Mouse (Mus musculus) cerebellum, adult 2 months (tissue): ENCODE results near the gene Arf5.

Experiments used
- CTCF ChIP-seq: fragments of 200-500 bp; IDR thresholded peaks from 2 replicates; pipeline ENCODE4 v1.5.1; 2011; ENCODE audit warnings: low read depth, mild to moderate bottlenecking, control low read depth, low read length, moderate library complexity, borderline replicate concordance; ENCODE audit not compliant: insufficient read depth
- POLR2A ChIP-seq: fragments of 200-500 bp; IDR thresholded peaks from 2 replicates; pipeline ENCODE4 v1.6.1; 2011; ENCODE audit warnings: low read length, control low read depth, borderline replicate concordance; ENCODE audit not compliant: insufficient read depth

DNA sequence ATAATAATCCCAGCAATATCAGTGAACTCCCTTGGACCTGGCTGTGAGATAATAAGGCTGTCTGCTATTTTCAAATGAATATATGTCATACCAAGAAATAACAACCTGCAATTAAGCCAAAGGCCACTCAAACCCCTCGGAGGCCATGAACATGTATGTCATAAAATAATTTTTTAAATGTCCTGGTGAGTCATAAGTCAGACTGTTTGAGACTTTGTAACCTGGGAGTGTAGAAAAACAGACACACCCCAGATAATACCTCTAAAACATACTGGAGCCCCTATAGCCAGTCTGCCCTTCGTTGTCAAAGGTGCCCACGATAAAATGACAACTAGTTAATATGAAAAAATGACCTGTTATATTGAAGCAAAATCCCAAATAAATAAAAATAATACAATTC, 34.3 kb upstream of the Arf5 start:
- TF ChIP-seq CTCF, result no peak
- TF ChIP-seq POLR2A, result no peak
